Mouse (Mus musculus): ENCODE measurements around the gene A530032D15Rik.
"Not testable (repeated sequence)": the region's sequence is repeated elsewhere in the genome, so short reads cannot be mapped to it uniquely, and the experiment has no call there.

Gene A530032D15Rik

GRCm38 (mm10) chr1:85034394-85034793 lies 75.3 kb downstream of the A530032D15Rik start:
- DNase-seq, result not testable (repeated sequence)

GRCm38 (mm10) chr1:85033616-85034015 lies 76.0 kb downstream of the A530032D15Rik start:
- DNase-seq, result not testable (repeated sequence)
